Mouse (Mus musculus): ENCODE results near the gene Smyd4.
A peak's percentile ranks its signal among the peaks of the same experiment; 100 is the strongest.

Smyd4 gene

DNA sequence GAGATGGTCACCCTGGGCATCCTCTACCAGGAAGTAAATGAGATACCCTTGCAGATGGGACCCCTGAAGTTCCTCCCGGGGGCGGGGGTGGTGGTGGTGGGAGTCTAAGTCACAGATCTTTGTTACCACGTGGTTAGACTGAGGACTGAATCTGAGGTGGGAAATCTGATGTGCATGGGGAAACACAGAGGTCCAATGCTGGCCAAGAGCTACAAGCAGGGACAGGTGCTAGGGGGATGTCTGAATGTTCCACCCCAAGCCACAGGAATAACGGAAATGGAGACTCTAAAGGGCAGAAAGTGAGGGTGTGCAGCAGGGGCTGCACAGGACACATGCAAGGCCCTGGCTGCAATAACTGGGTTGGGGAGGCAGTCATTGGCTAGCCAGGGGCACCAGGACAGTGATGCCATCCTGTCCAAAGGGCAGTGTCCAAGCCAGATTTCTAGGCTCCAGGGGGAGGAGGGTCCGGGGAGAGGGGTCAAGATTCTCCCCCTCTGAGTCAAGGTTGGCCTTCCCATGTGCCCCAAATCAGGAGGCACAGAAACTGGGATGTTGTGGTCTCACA, 72.7 kb downstream of the Smyd4 start:
- no peak for DNase-seq

DNA sequence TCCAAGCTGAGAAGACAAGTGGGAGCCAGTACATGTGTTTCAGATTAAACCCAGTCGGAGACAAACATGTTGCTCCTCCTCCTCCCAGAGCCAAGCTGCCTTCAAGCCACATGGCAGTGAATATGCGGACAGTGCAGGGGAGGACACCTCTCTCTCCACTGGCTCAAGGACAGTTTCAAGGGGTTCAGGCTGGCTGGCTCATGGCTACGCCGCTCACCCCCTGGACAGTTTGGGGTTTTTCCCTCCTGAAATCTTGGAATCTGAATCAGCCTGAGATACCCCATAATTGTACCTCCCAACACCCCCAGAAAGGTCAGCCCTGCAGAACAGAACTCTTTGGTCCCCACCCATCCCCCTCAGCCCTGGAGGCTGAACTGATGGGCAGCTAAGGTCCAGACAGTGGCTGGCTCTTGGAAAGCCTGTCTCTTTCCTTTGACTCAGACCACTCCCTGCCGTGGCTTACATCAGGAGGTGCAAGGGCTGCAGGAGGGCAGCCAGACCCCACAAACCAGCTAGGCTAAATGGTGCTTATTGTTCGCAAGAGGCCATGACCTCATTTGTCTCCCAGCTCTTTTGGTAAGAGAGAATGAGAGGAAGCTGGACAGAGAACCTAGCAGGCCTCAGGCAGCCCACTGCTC, 73.3 kb downstream of the Smyd4 start:
- DNase-seq, result no peak

DNA sequence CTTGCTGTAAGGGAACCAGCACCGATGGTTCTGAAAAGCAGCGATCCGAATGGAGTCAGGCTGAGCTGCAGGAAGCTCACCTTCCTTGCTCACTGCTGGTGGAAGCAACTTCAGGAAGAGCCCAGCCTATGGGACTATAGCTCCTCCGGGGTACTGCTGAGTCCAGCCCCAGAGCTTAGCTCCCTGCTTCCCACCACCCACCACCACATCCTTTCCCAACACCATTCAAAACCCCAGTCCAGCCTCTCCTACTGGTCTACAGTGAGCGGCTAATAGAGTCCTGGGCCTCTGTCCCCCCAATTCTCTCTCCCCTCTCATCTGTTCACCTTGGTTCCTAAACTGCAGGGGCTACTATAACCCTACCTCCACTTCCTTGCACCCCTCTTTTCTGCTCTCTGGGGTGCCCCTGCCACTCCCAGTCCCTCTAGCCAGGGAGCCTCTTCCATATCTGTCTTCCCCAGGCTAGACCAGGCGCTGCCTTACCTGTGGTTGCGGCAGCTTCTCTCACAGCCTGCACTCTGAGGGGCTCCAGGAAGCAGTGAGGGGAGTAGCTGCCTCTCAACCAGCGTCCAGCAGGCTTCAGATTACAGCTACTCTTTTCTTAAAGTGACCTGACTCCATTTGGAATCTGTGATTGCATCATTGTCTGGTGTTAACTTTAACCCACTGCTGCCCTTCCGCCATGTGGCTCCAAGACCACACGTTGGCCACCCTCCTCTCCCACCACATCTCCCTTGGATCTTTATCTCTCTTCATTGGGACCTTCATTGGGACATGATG, 74.0 kb downstream of the Smyd4 start, which contains the start of gene Serpinf1:
Gene Serpinf1 (minus strand): TSS at position 689 of the 780 bp plus-strand sequence.
- no peak for DNase-seq

- no peak for DNase-seq
These were observed 74.9 kb downstream of the Smyd4 start for GRCm38 (mm10) chr11:75423091-75423490.

DNA sequence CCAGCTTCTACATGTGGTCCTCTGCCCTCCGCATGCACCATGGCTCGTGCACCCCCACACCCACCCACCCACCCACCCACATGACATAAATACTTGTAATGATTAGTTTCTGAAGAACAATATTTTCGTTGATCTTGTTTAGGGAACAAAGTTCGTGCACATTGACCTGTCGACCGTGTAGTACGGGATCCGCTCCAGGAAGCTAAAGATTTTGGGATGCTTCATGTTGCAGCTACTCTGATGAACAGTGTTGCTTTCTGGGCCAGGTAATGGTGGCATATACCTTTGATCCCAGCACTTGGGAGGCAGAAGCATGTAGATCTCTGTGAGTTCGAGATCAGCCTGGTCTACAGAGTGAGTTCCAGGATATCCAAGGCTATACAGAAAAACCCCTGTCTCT, 75.8 kb downstream of the Smyd4 start:
- DNase-seq, result no peak

DNA sequence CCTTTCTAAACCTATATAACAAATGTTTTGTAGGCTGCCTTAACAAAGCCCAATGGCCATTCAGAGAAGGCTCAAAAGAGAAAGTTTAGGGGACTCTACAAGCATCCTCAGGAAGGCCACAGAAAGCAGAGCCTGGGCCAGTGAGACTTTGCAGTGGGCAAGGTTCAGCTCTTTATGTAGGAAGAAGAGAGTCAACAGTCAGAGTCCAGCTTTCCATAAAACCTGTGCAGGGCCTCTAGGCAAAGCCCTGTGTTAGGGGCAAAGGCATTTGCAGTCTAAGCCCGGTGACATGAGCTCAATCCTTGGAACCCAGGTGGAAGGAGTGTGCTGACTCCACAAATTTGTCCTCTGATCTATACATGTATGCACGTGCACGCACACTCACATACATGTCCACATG, 76.2 kb downstream of the Smyd4 start:
- no peak for DNase-seq

DNA sequence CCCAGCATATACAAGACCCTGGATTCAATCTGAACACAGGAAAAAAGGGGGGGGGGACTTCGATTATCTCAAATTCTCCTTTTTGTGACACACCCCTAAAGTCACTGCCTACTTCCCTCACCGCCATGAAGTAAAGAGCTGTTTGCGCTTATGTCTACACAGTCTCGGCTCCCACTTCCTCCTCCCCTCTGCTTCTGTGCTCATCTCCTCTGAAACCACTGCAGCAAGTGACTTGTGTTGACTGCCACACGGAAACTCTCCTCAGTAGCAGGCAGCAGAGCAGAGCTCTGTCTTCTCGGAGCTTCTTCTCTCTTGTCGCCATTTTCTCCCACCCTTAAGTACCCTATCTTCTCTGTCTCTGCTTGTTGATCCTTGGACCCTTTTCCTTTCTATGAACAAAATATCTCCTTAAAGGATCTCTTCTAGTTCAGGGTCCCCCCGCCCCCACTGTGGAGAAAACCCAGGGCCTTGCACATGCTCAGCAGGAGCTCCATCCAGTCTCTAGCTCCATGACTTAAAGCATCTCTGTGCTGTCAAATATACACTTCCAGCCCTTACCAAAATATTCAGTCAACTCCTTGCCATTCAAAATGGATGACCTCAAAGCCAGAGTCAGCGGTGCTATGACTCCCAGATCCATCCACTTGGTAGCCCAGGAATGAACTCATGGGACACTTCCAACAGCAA, 80.9 kb downstream of the Smyd4 start:
- no peak for DNase-seq

DNA sequence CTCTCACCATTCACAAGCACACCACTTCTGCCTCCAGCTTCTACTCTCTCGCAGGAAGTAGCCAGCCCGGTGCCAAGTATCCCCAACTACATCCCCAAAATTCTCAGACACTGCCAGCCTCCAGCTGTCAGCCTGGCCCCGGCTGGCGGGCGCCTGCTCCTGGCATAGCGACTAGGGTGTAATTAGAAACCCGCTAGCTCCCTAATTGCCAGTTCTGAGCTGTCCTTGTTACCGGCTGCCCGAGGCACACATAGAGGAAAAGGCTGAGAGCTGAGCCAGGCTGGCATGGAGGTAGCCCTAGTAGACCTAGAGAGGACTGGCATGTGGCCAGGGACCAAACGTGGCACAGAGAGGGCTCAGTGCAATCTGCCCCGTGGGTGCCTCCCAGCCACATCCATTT, 83.1 kb downstream of the Smyd4 start:
- DNase-seq, result peak; percentile 73 to 74

GRCm38 (mm10) chr11:75434138-75434537, 85.9 kb downstream of the Smyd4 start:
- DNase-seq, result no peak

DNA sequence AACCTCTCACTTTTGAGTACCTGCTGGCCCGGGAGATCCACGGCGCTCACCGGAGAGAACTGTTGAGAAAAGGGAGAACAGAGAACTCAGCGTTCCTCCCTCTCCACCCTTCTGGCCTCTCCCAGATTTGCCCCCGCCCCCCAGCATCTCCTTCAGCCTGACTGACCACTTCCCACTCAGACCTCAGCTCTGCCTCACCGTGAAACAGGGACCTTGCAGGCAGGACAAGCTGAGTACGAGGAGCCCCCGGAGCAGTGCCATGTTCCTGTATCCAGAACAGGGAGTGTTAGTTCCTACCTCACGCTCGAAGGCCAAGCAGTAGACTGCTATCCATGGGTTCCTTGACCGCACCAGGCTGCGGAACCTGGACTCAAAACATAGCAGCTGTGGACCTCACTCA, 90.0 kb downstream of the Smyd4 start:
- DNase-seq, result no peak

- DNase-seq, result no peak
These were observed 90.6 kb downstream of the Smyd4 start for GRCm38 (mm10) chr11:75438804-75439203.

DNA sequence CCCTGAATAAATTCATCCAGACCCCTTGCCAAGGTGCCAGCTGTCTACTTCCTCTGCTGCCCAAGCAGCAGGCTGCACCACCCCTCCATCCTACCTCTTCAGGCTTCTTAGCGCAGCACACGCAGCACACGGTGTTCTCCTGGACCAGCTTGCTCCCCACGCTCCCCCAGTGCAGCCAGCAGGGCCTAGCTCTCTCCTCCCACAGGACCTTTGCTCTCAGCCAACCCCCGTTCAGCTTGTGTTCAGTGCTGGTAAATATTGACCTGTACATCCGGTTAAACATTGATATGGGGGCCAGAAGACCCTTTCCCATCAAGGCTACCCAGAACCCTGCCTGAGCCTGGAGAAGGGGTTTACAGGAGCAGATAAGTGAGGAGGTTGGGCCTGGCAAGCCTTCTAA, 91.1 kb downstream of the Smyd4 start, which contains the start of gene Serpinf2:
Gene Serpinf2 (minus strand): TSS at position 229 of the 400 bp plus-strand sequence.
- no peak for DNase-seq

DNA sequence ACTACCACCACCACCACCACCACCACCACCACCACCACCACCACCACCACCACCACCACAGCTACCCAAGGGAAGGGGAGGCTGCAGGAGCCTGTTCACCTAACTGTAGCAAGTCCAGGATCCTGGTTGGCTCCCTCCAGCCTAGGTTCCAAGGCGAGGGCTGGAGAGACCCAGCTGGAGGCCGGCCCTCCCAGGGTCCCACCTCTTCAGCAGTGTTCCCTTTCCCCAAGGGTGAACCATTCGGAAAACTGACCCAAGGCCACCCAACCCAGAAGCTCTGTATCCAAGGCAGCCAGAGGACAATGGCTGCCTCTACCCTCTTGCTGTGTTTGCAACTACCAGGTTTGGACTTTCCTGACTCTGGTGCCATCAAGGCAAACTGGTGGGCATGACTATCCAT, 91.7 kb downstream of the Smyd4 start:
- no peak for DNase-seq

DNA sequence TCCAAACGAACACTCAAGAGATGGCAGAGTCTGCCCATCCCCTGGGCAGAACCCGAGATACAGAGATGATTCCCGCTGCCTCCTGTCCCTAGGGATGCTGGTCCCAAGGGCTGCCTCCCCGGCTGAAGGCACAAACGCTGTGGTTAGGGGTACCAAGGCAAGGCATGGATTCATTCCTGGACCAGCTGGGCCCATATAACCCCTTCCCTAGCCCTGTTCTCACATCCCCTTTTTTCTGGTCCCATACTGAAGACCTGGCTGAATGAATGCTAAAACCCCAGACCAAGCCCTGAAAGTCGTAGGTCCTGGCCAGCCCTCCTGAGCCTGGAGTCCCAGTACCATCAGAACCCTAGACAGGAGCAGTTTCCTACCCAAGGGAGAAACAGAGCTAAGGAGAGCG, 92.8 kb downstream of the Smyd4 start:
- no peak for DNase-seq

GRCm38 (mm10) chr11:75441601-75442000, 93.4 kb downstream of the Smyd4 start:
- DNase-seq, result peak; percentile 47 to 57

GRCm38 (mm10) chr11:75443711-75444110, 95.5 kb downstream of the Smyd4 start:
- no peak for DNase-seq

DNA sequence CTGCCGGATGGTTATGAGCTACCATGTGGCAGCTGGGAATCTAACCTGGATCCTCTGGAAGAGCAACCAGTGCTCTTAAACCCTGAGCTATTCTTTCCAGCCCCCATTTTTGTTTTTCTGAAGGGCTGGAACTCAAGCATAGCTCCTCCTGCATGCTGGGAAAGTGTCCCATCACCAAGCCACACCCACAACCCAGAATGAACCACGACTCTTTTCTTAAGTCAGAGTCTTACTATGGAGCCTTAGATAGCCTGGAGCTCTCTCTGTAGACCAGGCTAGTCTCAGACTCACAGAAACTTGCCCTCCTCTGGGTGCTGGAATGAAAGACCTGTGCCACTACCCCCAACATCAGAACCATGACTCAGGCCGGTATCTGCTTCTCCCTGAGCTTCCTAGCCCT, 100.3 kb downstream of the Smyd4 start:
- DNase-seq, result no peak

- DNase-seq, result peak; percentile 57 to 61
These were observed 101.5 kb downstream of the Smyd4 start for GRCm38 (mm10) chr11:75449695-75450094.

DNA sequence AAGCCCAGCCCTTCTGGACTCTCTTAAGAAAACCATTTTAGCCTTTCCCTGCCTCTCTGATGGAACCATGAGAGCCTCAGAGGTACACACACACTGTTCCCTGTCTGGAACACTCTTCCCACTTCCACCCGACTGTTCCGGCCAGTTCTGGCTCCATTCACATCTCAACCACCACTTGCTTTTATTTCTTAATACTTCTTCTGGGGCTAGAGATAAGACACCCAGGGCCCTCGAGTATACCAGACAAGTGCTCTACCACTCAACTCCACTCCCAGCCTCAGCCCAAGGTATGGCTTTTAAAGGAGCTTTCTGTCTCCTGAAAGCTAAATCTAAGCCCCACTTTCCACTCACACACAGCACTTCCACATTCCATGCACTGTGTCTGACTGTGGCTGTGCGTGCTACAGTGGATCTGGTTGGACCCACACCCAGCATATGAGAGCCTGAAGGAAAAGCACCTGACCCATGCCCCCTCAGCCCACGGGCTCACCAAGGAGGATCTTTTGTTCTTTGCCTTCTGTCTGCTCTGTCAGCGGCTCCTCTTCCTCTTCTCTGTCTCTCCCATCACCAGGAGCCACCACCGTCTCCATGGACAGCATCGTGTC, 102.2 kb downstream of the Smyd4 start:
- DNase-seq, result no peak

DNA sequence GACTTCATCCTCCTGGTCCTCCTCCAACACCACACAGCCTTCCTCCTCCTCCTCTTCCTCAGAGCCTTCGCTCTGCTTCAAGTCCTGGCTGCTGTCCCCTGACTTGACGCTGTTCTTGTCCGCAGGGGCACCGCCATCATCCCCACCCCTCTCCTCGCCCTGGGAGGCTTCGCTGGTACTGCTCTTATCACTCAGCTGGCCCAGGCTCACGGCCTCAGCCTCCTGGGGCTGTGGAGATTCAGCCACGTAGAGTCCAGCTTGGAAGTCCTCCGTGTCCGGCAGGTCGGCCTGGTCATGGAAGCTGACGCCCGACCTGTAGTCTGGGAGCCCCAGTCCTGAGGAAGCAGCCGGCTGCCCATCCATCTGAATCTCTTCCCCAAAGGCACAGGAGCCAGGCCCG, 102.7 kb downstream of the Smyd4 start:
- no peak for DNase-seq

DNA sequence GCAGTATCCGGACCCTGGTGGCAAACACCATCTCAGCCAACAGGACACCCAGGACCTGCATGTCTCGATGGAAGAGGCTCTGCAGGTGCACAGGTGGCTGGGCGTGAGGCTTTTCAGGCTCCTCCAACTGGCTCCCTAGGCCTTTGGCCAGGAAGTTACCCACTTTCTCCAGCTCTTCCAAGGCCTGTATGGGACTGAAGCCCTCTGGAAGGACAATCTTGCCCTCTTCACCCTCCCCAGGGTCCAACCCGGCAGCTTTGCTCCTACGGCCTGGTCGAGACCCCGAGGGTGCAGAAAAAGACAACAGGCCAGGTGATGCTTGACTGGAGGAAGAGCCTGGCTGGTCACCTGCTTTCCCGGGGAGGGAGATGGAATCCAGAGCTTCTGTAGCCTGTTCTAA, 103.8 kb downstream of the Smyd4 start:
- no peak for DNase-seq

DNA sequence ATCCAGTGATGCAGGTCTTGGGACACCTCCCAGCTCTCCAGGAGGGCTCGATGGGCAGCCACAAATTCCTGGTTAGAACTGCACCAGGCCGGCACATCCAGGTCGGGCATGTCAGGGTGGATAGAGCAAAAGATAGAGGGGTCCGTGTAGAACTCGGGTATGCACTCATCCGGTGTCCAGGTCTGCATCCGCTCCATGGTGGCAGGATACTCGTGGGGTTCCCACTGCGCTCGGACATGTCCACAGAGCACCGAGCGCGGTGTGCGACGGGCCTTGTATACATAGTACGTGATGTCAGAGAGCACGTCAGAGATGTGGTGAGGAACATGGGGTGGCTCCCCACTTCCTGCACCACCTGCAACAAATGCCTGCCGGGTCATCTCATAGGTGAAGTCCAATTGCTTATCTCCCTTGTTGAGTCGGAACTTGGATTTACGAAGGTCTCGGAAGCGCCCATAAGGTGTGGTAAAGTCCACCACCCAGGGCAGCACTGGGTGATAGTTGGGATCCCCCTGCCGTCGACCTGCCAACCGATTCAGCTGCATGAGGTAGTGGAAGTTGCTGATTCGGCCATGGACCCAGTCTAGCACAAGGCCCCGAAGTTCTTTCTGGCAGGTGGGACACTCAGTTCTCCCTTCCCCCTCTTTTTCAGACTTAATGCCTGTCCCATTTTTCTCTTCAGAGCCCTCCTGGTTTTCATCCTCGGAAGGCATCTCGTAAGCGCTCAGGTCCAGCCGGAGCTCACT, 104.8 kb downstream of the Smyd4 start:
- DNase-seq, result no peak
